Mouse (Mus musculus) bone marrow macrophage, adult 2 months (primary cell): Measurements from ENCODE around the gene Dync1li2. TPM values are rescaled to one million over a fixed set of nuclear protein-coding genes. Genes with fewer than 3 reads are reported as not detected.

Experiments
- H3K27ac ChIP-seq: 2 replicates; pipeline ENCODE4 v1.5.1; 2012; ENCODE audit warnings: low read depth, low read length; ENCODE audit not compliant: insufficient read depth
- H3K4me1 ChIP-seq: 2 replicates; pipeline ENCODE4 v1.6.1; 2012; ENCODE audit warnings: low read length; ENCODE audit not compliant: control insufficient read depth, insufficient read depth
- H3K4me3 ChIP-seq: 2 replicates; pipeline ENCODE4 v1.5.1; 2012; ENCODE audit warnings: mild to moderate bottlenecking, low read length, moderate library complexity; ENCODE audit not compliant: insufficient read depth
- CTCF ChIP-seq: IDR thresholded peaks from 2 replicates; pipeline ENCODE4 v1.5.1; 2012; ENCODE audit warnings: low read depth, mild to moderate bottlenecking, low read length, moderate library complexity
- POLR2A ChIP-seq: IDR thresholded peaks from 2 replicates; pipeline ENCODE4 v1.6.1; 2012; ENCODE audit warnings: mild to moderate bottlenecking, low read depth, low read length, borderline replicate concordance
- polyA plus RNA-seq: library from polyadenylated mRNA; stranded (reverse); fragments of >200 nt; gene quantifications from 2 replicates; pipeline ENCODE4 v1.2.4, GENCODE M21; 2012; ENCODE audit not compliant: missing spikeins, insufficient read depth, insufficient read length

Gene Dync1li2
- polyA plus RNA-seq, 1 experiment, result 65.3 TPM

DNA sequence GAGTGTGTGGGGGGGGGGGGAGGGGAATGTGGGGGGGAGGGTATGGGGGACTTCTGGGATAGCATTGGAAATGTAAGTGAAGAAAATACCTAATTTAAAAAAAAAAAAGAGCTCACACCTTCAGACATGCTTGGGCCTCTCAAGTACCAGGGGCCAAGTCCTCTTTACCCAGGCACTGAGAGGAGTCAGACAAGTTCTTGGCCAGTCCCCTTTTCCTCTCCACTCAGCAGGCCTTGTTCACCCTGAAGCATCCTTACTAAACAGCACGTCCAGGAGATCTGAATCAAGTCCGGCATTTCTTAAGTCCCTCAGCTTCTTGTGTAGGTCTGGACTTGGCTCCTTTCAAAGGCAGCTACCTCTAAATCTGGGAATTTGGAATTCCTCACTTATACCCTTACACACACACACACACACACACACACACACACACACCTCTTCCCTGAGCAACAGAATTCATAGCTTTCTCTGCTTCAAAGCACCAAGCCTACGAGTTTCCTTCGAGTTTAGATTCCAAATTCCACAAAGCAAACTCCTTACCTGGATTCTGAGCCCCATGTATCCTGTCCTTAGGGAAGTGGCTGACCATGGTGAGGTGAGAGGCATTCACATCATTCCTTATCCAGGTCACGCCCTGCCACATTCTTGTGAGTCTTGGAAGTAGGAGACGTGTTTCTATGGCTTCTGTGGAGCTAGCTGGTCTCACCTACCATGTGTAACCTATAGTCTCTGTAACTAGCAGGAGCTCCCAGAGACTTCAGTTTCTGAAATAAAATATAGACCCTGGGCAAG is 36.3 kb downstream of the Dync1li2 start:
- H3K4me3 ChIP-seq, result no peak overlapping the region
- no peak overlapping the region for H3K27ac ChIP-seq
- no peaks in the 10 kb centered on the region for H3K4me1 ChIP-seq
- TF ChIP-seq POLR2A, result no peak

DNA sequence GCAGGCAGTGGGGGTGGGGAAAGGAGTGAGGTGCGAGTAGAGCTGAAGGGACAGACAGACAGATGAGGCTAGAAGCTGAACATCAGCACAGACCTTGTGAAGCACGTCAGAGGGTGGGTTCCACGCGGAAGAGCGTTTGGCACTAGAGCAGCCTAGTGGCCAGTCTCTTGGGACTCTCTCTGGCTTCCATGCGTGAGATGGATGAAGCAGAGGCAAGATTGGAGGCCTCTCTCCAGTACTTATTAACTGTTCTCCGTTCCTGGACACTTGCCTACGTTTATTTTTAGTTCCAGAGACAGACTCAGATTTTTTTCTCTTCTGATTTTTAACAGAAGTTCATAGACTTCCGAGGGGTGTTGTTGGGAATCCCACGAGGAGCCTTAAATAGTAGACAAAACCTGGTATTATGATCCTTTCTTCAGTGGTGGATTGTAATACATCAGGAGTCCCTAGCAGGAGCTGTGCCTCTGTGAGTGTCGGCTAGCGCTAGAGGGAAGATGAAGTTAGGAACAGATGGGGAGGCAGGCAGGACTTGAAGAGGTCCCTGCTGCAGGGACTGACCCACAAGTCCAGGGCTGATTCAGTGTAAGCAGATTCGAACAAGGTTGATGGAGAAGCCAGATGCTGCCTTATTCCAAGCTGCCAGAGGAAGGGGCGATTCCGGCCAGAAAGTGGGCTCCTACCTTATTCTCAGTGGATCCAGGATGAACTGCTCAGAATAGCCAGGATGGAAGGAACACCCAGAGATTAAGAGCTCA is 37.2 kb downstream of the Dync1li2 start:
- TF ChIP-seq POLR2A (no peak), CTCF (no peak)
- H3K4me3 ChIP-seq, result no peak overlapping the region
- H3K4me1 ChIP-seq, result no peaks in the 10 kb centered on the region
- no peak overlapping the region for H3K27ac ChIP-seq

DNA sequence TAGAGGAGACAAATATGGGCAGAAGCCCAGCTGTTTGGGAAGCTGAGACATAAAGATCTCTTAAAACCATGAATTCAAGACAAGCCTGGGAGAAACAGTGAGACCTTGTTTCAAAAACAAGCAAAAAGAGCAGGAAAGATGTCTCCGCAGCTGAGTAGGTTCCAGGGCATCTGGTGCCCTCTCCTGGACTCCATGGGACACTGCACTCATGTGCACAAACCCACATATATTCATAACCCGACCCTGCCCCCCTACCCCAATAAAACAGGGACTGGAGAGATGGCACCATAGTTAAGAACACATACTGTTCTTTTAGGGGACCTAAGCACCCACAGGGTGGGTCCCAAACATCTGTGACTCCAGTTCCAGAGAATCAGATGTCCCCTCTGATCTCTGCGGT is 39.3 kb downstream of the Dync1li2 start:
- no peaks in the 10 kb centered on the region for H3K4me1 ChIP-seq
- no peak overlapping the region for H3K27ac ChIP-seq
- TF ChIP-seq CTCF (peak; percentile 62), POLR2A (no peak)
- H3K4me3 ChIP-seq, result no peak overlapping the region

DNA sequence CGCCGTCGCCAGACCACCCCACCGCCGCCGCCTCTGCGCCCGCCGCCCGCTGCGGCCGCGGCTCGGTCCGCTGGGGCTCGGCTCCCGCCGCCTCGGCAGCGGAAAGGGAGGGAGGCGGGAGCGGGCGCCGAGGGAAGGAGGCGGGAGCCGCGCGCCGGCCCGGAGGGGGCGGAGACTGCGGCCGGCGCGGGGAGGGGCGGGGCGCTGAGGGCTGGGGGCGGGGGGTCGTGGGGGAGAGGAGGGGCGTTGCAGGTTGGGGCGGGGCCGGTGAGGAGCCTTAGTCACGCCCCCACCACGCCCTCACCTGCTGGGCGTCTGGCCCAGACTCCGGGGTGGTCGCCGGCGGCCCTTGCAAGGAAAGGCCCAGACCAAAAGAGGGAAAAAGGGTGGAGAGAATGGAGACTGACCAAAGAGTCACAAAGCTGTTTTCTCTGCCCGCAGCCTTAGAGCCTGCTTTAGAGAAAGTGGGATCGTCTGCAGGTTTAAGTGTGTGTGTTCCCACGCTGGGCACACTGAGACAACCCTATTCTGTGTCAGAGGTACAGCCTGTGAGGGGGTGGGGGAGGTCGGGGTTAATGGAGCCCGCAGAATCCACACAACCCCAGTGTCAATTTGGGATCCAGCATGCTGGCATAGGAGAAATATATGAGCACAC is 47.0 kb downstream of the Dync1li2 start, which contains the start of gene Cmtm4:
Cmtm4 (minus strand) TSS at position 105 of the 655 bp plus-strand sequence.
- no peak for TF ChIP-seq POLR2A
- TF ChIP-seq CTCF, result no peak
- 0 out of 2 replicates have a peak within 1 kb of the TSS, but pooled peaks have one; percentile 5 for H3K27ac ChIP-seq
- peaks cover 14% of the 10 kb centered on the region for H3K4me1 ChIP-seq
- peak within 1 kb of the TSS; percentile 94 for H3K4me3 ChIP-seq

DNA sequence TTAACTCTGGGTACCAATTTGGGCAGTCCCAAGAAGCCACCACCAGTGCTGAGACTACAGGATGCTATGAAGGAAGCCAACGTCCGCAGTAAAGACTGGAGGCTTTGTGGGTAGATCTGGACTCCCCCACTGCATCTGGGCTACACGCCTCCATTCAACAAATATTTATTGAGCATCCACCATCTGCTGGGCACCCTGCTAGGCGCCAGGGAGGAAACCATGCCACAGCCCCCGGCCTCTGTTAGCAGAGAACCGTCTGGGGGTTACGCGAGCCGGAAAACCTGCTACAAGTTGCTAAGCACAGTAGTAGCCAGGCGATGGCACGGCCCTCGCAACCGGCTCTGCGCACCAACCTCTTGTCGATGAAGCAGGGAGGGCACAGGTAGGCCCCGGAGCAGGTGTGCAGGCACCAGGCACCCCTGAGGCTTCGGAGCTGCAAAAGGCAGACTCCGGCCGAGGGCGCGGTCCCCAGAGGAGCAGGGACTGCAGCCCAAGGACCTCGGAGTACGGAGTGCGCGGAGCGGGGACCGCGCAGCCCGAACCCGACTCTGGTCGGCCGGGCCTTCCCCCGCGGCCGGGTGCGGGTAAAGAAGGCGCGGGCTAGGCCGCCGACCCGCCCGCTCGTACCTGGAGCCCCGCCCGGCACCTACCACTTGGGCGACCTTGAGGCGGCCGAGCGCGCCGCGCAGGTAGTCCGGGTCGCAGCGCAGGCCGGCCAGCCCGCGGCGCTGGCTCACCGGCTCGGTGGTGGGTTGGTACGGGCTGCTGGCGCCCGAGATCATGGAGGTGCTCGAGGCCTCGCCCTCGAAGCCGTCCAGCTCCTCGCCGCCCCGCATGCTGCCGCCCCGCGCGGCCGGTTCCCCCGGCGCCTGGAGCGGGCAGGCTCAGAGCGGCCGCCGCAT is 47.8 kb downstream of the Dync1li2 start:
- no peak for TF ChIP-seq POLR2A
- no peak for TF ChIP-seq CTCF
- H3K4me3 ChIP-seq, result peak overlapping the region; percentile 94
- peaks cover 14% of the 10 kb centered on the region for H3K4me1 ChIP-seq
- H3K27ac ChIP-seq, result 0 out of 2 replicates have a peak overlapping the region, but pooled peaks have one; percentile 5

DNA sequence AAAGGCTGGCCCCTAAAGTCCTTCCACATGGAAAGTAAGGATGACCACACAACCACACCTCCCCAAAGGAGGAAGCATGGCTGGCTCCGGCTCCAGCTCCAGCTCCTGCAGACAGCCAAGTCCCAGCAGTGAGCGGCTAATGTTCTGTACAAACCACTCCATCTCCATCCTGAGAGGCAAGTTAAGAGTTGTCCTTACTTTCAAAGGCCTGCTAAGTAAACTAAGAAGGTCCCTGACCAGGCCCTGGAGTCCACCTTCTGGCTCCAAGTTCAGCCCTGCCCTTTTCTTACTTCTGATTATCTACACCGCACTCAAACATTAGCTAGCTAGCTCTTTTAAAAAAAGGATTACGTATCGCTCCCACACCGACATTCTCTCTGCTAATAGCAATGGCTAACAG is 49.1 kb downstream of the Dync1li2 start:
- peaks cover 14% of the 10 kb centered on the region for H3K4me1 ChIP-seq
- no peak overlapping the region for H3K4me3 ChIP-seq
- H3K27ac ChIP-seq, result no peak overlapping the region
- TF ChIP-seq CTCF, result no peak
- TF ChIP-seq POLR2A, result no peak

DNA sequence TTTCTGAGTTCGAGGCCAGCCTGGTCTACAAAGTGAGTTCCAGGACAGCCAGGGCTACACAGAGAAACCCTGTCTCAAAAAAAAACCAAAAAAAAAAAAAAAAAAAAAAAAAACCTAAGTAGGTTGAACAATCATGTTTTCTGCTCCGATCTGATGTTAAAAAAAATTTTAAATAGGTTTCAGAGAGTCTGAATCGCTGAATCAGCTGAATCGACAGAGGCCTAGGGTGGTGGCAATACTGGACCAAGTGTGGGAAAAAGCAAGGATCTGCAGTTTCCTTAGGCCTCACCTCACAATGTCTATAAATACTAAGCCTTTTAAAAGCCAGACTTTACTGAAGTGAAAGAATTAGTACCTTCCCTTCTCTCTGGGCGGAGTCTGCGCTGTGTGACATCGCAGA is 49.7 kb downstream of the Dync1li2 start:
- TF ChIP-seq POLR2A (no peak), CTCF (no peak)
- no peak overlapping the region for H3K4me3 ChIP-seq
- peaks cover 14% of the 10 kb centered on the region for H3K4me1 ChIP-seq
- H3K27ac ChIP-seq, result no peak overlapping the region

DNA sequence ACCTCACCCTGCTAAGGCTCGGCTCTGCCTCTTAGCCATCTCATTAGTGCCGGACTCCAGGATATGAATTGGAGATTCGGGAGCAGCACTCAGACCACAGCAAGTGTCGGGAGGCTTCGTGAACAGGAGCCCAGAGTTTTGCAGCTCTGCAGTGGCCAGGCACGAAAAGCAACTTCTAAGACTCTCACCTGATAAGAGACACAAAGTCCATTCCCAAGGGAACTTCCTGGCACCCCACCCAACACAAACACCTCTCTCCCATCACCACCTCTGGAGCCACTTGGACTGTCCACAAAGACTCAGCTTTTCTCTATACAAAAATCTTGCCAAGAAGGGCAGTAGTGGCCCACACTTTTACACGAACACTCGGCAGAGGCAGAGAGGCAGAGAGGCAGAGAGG is 52.6 kb downstream of the Dync1li2 start:
- TF ChIP-seq CTCF (no peak), POLR2A (no peak)
- no peak overlapping the region for H3K4me3 ChIP-seq
- H3K27ac ChIP-seq, result no peak overlapping the region
- peaks cover 26% of the 10 kb centered on the region for H3K4me1 ChIP-seq

DNA sequence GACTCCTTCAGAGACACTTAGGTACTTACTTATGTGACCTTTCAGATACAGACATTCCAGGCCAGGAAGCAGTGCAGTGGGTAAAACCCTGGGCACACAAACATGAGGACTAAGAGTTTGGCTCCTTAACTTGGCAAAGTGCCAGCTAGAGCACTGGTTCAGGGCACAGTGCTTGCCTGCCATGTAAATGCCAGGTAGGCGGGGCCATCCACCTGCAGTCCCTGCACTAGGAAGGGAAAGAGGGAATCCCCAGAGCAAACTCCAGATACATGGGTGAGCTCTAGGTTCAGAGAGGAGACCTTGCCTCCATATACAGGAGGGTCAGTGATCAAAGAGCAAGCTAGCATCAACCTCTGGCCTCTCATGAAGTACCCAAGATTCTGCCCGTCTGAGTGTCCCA is 54.9 kb downstream of the Dync1li2 start:
- TF ChIP-seq CTCF, result no peak
- TF ChIP-seq POLR2A, result no peak
- H3K4me1 ChIP-seq, result peaks cover 27% of the 10 kb centered on the region
- no peak overlapping the region for H3K27ac ChIP-seq
- H3K4me3 ChIP-seq, result no peak overlapping the region
